Mouse (Mus musculus): ENCODE data around the gene Gstz1. TPM values are rescaled to one million over a fixed set of nuclear protein-coding genes. Genes with fewer than 3 reads are reported as not detected.
"Not testable (repeated sequence)": the region's sequence is repeated elsewhere in the genome, so short reads cannot be mapped to it uniquely, and the experiment has no call there.

The Gstz1 gene
- polyA plus RNA-seq, 1 experiment = 44.3 TPM

DNA sequence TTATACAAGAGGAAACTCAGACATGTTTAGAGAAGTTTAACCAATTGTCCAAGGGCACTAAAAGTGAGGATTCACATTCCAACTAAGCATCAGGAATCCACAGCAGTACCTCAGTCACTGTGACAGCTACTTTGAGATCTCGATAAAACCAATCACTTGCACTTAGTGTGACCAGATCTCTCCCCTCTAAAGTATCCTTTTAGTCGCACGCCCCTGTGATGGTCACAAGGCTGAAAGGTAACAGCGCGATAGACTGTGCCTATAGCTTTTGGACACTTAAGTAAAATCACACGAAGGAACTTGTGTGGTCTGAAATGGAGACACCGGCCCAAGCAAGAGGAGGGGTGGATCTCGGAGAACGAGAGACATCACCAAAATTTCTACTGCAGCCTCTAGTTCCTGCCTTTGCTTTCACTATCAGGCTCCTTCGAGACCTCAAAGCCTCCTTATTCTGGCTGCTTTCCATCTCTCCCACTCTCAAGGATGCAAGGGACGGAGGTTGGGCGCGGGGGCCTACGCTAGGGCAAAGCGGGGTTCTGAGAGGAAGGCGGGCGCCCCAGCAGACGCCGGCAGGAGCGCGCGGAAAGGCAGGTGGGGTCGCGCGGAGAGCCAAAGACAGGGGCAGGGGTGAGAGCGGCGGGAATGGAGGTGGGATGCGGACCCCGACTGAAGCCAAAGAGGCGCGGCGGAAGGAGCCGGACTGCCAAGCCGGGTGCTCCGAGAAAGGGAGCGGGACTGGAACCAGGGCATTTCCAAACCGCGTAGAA lies 52.4 kb downstream of the Gstz1 start, which contains the start of gene Samd15:
Gene Samd15 (plus strand): TSS at position 518 of the 767 bp plus-strand sequence.
- Histone ChIP-seq H3K4me2 (ENCODE audit: low read depth) (peak within 1 kb of the TSS; percentile 76), H3ac (ENCODE audit: control insufficient read depth, insufficient read length) (peak within 1 kb of the TSS; percentile 97), H3K79me2 (ENCODE audit: control insufficient read depth, insufficient read depth) (no peaks in the 10 kb centered on the region), H3K36me3 (ENCODE audit: control insufficient read depth, insufficient read depth) (no peaks in the 10 kb centered on the region), H3K4me3 (peak within 1 kb of the TSS; percentile 44), H3K27me3 (ENCODE audit: control insufficient read depth, insufficient read depth, insufficient read length) (no peaks in the 10 kb centered on the region)
- TF ChIP-seq MYOD1 (IDR thresholded peaks at IDR 0.05; ENCODE audit: control insufficient read depth in 1 of 3, insufficient read length in 2 of 3, low read depth in 2 of 3) (no peak), E2F4 (IDR thresholded peaks at IDR 0.05; ENCODE audit: insufficient read depth) (no peak), POLR2A (IDR thresholded peaks at IDR 0.05; ENCODE audit: insufficient read length, low read depth) (no peak), USF1 (IDR thresholded peaks at IDR 0.05; ENCODE audit: low read depth) (no peak)

DNA sequence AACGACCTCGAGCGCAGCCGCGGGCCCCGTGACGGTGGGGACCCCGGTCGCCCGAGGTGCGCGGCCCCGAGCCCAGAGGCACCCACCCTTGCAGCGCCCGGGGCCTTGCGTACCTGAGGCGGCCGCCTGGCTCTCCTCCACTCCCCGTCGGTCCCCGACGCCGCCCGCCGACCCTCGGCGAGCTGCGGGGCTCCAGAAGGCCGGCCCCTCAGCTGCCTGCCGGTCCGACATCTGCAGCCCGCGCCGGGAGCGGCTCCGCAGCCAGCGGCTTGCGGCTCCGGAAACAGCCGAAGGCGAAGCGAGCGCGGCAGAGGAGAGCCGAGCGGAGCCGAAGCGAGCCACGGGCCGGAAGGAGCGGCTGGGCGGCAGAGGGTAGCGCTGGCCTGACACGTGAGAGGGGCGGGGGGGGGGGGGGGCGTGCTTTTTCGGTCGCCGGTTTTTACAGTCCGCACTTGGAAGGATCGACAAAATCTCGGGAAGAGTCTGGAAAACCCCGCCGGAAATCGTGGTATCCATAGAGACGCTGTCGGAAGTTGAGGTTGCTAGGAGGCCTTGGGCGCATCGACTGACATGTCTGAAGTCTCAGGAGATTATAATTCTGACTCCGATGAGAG lies 53.1 kb downstream of the Gstz1 start, which contains the start of gene Tmed8:
Gene Tmed8 (minus strand): TSS at position 482 of the 614 bp plus-strand sequence.
- Histone ChIP-seq H3ac (ENCODE audit: control insufficient read depth, insufficient read length) (peak within 1 kb of the TSS; percentile 97), H3K36me3 (ENCODE audit: control insufficient read depth, insufficient read depth) (no peaks in the 10 kb centered on the region), H3K27me3 (ENCODE audit: control insufficient read depth, insufficient read depth, insufficient read length) (no peaks in the 10 kb centered on the region), H3K4me3 (peak within 1 kb of the TSS; percentile 44), H3K4me2 (ENCODE audit: low read depth) (peak within 1 kb of the TSS; percentile 76), H3K79me2 (ENCODE audit: control insufficient read depth, insufficient read depth) (no peaks in the 10 kb centered on the region)
- no peak for TF ChIP-seq POLR2AphosphoS2 (IDR thresholded peaks at IDR 0.05; ENCODE audit: insufficient read length, low read depth)

- no peak overlapping the region for H3K4me2 ChIP-seq (ENCODE audit: low read depth)
These were observed 54.7 kb downstream of the Gstz1 start for GRCm38 (mm10) chr12:87201694-87202093.

DNA sequence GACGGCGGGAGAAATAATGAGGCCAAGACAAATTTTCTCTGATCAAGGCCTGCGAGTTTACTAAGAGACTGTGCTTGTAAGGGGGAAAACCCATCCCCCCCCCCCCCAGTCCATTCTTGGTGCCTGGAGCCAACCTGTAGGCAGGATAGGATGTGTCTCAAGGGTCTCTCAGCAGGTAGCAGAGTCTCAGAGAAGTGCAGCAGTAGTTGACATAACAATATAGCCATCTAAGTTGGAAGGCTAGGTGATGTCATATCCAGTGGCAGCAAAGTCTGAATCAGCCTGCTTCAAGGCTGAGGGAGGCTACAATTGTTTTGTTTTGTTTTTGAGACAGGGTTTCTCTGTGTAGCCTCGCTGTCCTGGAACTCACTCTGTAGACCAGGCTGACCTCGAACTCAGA lies 58.8 kb downstream of the Gstz1 start:
- not testable (repeated sequence) for H3K27me3 ChIP-seq (ENCODE audit: control insufficient read depth, insufficient read depth, insufficient read length); H3ac ChIP-seq (ENCODE audit: control insufficient read depth, insufficient read length); H3K4me3 ChIP-seq; H3K79me2 ChIP-seq (ENCODE audit: control insufficient read depth, insufficient read depth); H3K36me3 ChIP-seq (ENCODE audit: control insufficient read depth, insufficient read depth); H3K4me2 ChIP-seq (ENCODE audit: low read depth)

More at GRCm38 (mm10) chr12:87201694-87202093, 54.7 kb downstream of the Gstz1 start:
- TF ChIP-seq E2F4 (IDR thresholded peaks at IDR 0.05; ENCODE audit: insufficient read depth) (no peak), SRF (IDR thresholded peaks at IDR 0.05; ENCODE audit: control insufficient read depth, insufficient read length, low read depth) (no peak), MYOD1 (IDR thresholded peaks at IDR 0.05; ENCODE audit: control insufficient read depth in 1 of 3, insufficient read length in 2 of 3, low read depth in 2 of 3) (no peak), REST (IDR thresholded peaks at IDR 0.05; ENCODE audit: insufficient read depth, insufficient read length) (no peak), POLR2AphosphoS2 (IDR thresholded peaks at IDR 0.05; ENCODE audit: insufficient read length, low read depth) (no peak), TCF3 (IDR thresholded peaks at IDR 0.05; ENCODE audit: insufficient read length, low read depth) (no peak), POLR2A (IDR thresholded peaks at IDR 0.05; ENCODE audit: insufficient read length, low read depth) (no peak), TCF12 (IDR thresholded peaks at IDR 0.05; ENCODE audit: insufficient read depth, poor library complexity, severe bottlenecking) (no peak), CEBPB (IDR thresholded peaks at IDR 0.05; ENCODE audit: insufficient read depth, poor library complexity, severe bottlenecking) (no peak), MYOG (IDR thresholded peaks at IDR 0.05; ENCODE audit: control insufficient read depth in 1 of 3, insufficient read depth in 1 of 3, insufficient read length in 2 of 3, low read depth in 2 of 3) (no peak), MAX (IDR thresholded peaks at IDR 0.05; ENCODE audit: low read depth) (no peak), USF1 (IDR thresholded peaks at IDR 0.05; ENCODE audit: low read depth) (no peak)
- Histone ChIP-seq H3ac (ENCODE audit: control insufficient read depth, insufficient read length) (no peak overlapping the region), H3K27me3 (ENCODE audit: control insufficient read depth, insufficient read depth, insufficient read length) (no peaks in the 10 kb centered on the region), H3K4me3 (no peak overlapping the region), H3K79me2 (ENCODE audit: control insufficient read depth, insufficient read depth) (no peaks in the 10 kb centered on the region), H3K36me3 (ENCODE audit: control insufficient read depth, insufficient read depth) (no peaks in the 10 kb centered on the region)

GRCm38 (mm10) chr12:87212844-87213606 lies 66.1 kb downstream of the Gstz1 start:
- Histone ChIP-seq H3ac (ENCODE audit: control insufficient read depth, insufficient read length) (no peak overlapping the region), H3K4me3 (no peak overlapping the region), H3K79me2 (ENCODE audit: control insufficient read depth, insufficient read depth) (no peaks in the 10 kb centered on the region), H3K27me3 (ENCODE audit: control insufficient read depth, insufficient read depth, insufficient read length) (no peaks in the 10 kb centered on the region), H3K4me2 (ENCODE audit: low read depth) (no peak overlapping the region), H3K36me3 (ENCODE audit: control insufficient read depth, insufficient read depth) (no peaks in the 10 kb centered on the region)
- TF ChIP-seq MYOD1 (IDR thresholded peaks at IDR 0.05; ENCODE audit: control insufficient read depth in 1 of 3, insufficient read length in 2 of 3, low read depth in 2 of 3) (no peak), POLR2A (IDR thresholded peaks at IDR 0.05; ENCODE audit: insufficient read length, low read depth) (no peak), SRF (IDR thresholded peaks at IDR 0.05; ENCODE audit: control insufficient read depth, insufficient read length, low read depth) (no peak), TCF3 (IDR thresholded peaks at IDR 0.05; ENCODE audit: insufficient read length, low read depth) (no peak), CEBPB (IDR thresholded peaks at IDR 0.05; ENCODE audit: insufficient read depth, poor library complexity, severe bottlenecking) (no peak), USF1 (IDR thresholded peaks at IDR 0.05; ENCODE audit: low read depth) (no peak)

Other genes starting within 250 kb of the Gstz1 start
- 14.7 TPM for gene Cipc, start 200.1 kb upstream of the Gstz1 start, polyA plus RNA-seq (2012; fragmentation: generic; extraction: Trizol)
- gene Zdhhc22, start 156.7 kb upstream of the Gstz1 start, polyA plus RNA-seq (2012; fragmentation: generic; extraction: Trizol) = 0.01 TPM
- not detected for gene Tmem63c, start 125.8 kb upstream of the Gstz1 start, polyA plus RNA-seq (2012; fragmentation: generic; extraction: Trizol)
- gene Ngb, start 44.6 kb upstream of the Gstz1 start, polyA plus RNA-seq (2012; fragmentation: generic; extraction: Trizol) = 0.04 TPM
- gene Pomt2, start 803 bp downstream of the Gstz1 start, polyA plus RNA-seq (2012; fragmentation: generic; extraction: Trizol) = 11.1 TPM
- 0.29 TPM for gene Samd15, start 52.6 kb downstream of the Gstz1 start, polyA plus RNA-seq (2012; fragmentation: generic; extraction: Trizol)
- gene Tmed8, start 53.3 kb downstream of the Gstz1 start, polyA plus RNA-seq (2012; fragmentation: generic; extraction: Trizol) = 2.1 TPM
- 0.13 TPM for gene Noxred1, start 91.6 kb downstream of the Gstz1 start, polyA plus RNA-seq (2012; fragmentation: generic; extraction: Trizol)
- gene Vipas39, start 119.1 kb downstream of the Gstz1 start, polyA plus RNA-seq (2012; fragmentation: generic; extraction: Trizol) = 16.4 TPM
- gene Ahsa1, start 119.3 kb downstream of the Gstz1 start, polyA plus RNA-seq (2012; fragmentation: generic; extraction: Trizol) = 148 TPM
- 0.12 TPM for gene Ism2, start 152.5 kb downstream of the Gstz1 start, polyA plus RNA-seq (2012; fragmentation: generic; extraction: Trizol)
- 43.4 TPM for gene Sptlc2, start 241.2 kb downstream of the Gstz1 start, polyA plus RNA-seq (2012; fragmentation: generic; extraction: Trizol)

All from myocyte (in vitro differentiated cells).